8 mouse cellular contexts compared by ENCODE assay signal in genomic region chr9:123923146-123923991, GRCm38 (mm10). TPM values are rescaled to one million over a fixed set of nuclear protein-coding genes. Genes with fewer than 3 reads are reported as not detected.
DNase-seq lines count a peak whose midpoint lies in the region; ATAC-seq lines count a peak whose summit lies in the region.

No protein-coding gene starts in this region.

- H3K4me2 ChIP-seq in forebrain, embryonic 15.5 days (replicated peaks): peak overlapping the region; percentile 80
- H3K4me2 ChIP-seq in liver, embryonic 13.5 days: peak overlapping the region; percentile 95
- H3K4me2 ChIP-seq in neural tube, embryonic 11.5 days (ENCODE audit: low read depth): peak overlapping the region; percentile 80

- H3K27ac ChIP-seq in forebrain, embryonic 15.5 days (replicated peaks): peak overlapping the region; percentile 97
- H3K27ac ChIP-seq in liver, embryonic 13.5 days: peak overlapping the region; percentile 96
- H3K27ac ChIP-seq in neural tube, embryonic 11.5 days (ENCODE audit: low read depth, low read length): 0 out of 2 replicates have a peak overlapping the region, but pooled peaks have one; percentile 8

- no peaks in the 10 kb centered on the region for H3K36me3 ChIP-seq in forebrain, embryonic 15.5 days
- no peaks in the 10 kb centered on the region for H3K36me3 ChIP-seq in liver, embryonic 13.5 days
- no peaks in the 10 kb centered on the region for H3K36me3 ChIP-seq in neural tube, embryonic 11.5 days (ENCODE audit: control insufficient read depth, insufficient read depth, low read length)

- peak; percentile 26 for DNase-seq in ovary, postnatal 36 days (ENCODE audit: low spot score)
- no peak for DNase-seq in ovary, postnatal 10 days (ENCODE audit: low spot score)
- peak; percentile 74 for DNase-seq in c-Kit-positive CD71-positive TER-119-positive erythroid progenitor cells, embryonic 14.5 days (ENCODE audit: low spot score)
- peak; percentile 44 for DNase-seq in liver, embryonic 13.5 days
- peak; percentile 49 for DNase-seq in neural tube, embryonic 11.5 days (ENCODE audit: low spot score)
- DNase-seq in thymus, postnatal 10 days (ENCODE audit: low spot score in 2 of 2): peak; percentile 45 to 47

- 0% methylated on average over 43 of the region's 53 CpGs for WGBS in forebrain, embryonic 15.5 days
- WGBS in liver, embryonic 13.5 days (ENCODE audit: insufficient replicate concordance): under 1% methylated on average over 44 of the region's 53 CpGs
- under 1% methylated on average over 37 of the region's 53 CpGs for WGBS in neural tube, embryonic 11.5 days

- H3K4me1 ChIP-seq in forebrain, embryonic 15.5 days: peaks cover 16% of the 10 kb centered on the region
- H3K4me1 ChIP-seq in liver, embryonic 13.5 days (replicated peaks): peaks cover 45% of the 10 kb centered on the region
- H3K4me1 ChIP-seq in neural tube, embryonic 11.5 days (ENCODE audit: control insufficient read depth, insufficient read depth, low read length): 0 out of 2 replicates have a peak, but pooled peaks cover 3% of the 10 kb centered on the region

- H3K27me3 ChIP-seq in forebrain, embryonic 15.5 days: no peaks in the 10 kb centered on the region
- H3K27me3 ChIP-seq in liver, embryonic 13.5 days: no peaks in the 10 kb centered on the region
- H3K27me3 ChIP-seq in neural tube, embryonic 11.5 days (ENCODE audit: control insufficient read depth, insufficient read depth, low read length): no peaks in the 10 kb centered on the region

- H3K9ac ChIP-seq in forebrain, embryonic 15.5 days (replicated peaks): peak overlapping the region; percentile 51
- H3K9ac ChIP-seq in liver, embryonic 13.5 days: peak overlapping the region; percentile 79
- peak overlapping the region; percentile 47 for H3K9ac ChIP-seq in neural tube, embryonic 11.5 days (ENCODE audit: low read length)

- ATAC-seq in forebrain, embryonic 15.5 days (replicated peaks): peak; percentile 8
- ATAC-seq in inflammation-experienced regulatory T-cells, adult 6 months: peak; percentile 15
- peak; percentile 21 for ATAC-seq in liver, embryonic 13.5 days (ENCODE audit: low read depth)
- ATAC-seq in neural tube, embryonic 11.5 days (ENCODE audit: insufficient read depth, low FRiP score, low TSS enrichment): peak; percentile 0; the same call in 1 of the 2 replicates

- peak overlapping the region; percentile 70 for H3K4me3 ChIP-seq in forebrain, embryonic 15.5 days
- H3K4me3 ChIP-seq in liver, embryonic 13.5 days (replicated peaks): peak overlapping the region; percentile 68
- peak overlapping the region; percentile 31 for H3K4me3 ChIP-seq in neural tube, embryonic 11.5 days (ENCODE audit: low read depth, low read length)

- no peaks in the 10 kb centered on the region for H3K9me3 ChIP-seq in forebrain, embryonic 15.5 days
- H3K9me3 ChIP-seq in liver, embryonic 13.5 days (replicated peaks): peaks cover 3% of the 10 kb centered on the region; the same call in 1 of the 2 replicates
- no peaks in the 10 kb centered on the region for H3K9me3 ChIP-seq in neural tube, embryonic 11.5 days (ENCODE audit: control insufficient read depth, low read length)

RNA-seq across cellular contexts. Expression of gene Ccr1, which starts 45.1 kb away (rescaled TPM):
- polyA plus RNA-seq in forebrain, embryonic 15.5 days (2015; fragmentation: Nextera tagmentation; extraction: Ambion mirVana): 0.47 and 0.50 TPM in 2 replicates
- polyA plus RNA-seq in inflammation-experienced regulatory T-cells, adult 6 months (2017; shearing (Covaris generic)): 1 to 10 TPM in 2 of 3 experiments, under 1 TPM in 1; 0.20 to 3.1 (median 1.7) TPM
- polyA plus RNA-seq in liver, embryonic 13.5 days (2015; fragmentation: Nextera tagmentation; extraction: Ambion mirVana): 1.7 and 1.9 TPM in 2 replicates
- polyA plus RNA-seq in neural tube, embryonic 11.5 days (2014; fragmentation: Nextera tagmentation; extraction: Ambion mirVana): 1.1 and 1.4 TPM in 2 replicates

RNA-seq across cellular contexts. Expression of gene Ccr1l1, which starts 54.8 kb away (rescaled TPM):
- not detected in 2 replicates for polyA plus RNA-seq in forebrain, embryonic 15.5 days (2015; fragmentation: Nextera tagmentation; extraction: Ambion mirVana)
- polyA plus RNA-seq in inflammation-experienced regulatory T-cells, adult 6 months (2017; shearing (Covaris generic)): not detected
- polyA plus RNA-seq in liver, embryonic 13.5 days (2015; fragmentation: Nextera tagmentation; extraction: Ambion mirVana): not detected in 2 replicates
- polyA plus RNA-seq in neural tube, embryonic 11.5 days (2014; fragmentation: Nextera tagmentation; extraction: Ambion mirVana): not detected in 2 replicates

Comparison
In these comparisons a context has a peak if more than half of its experiments do, and no peak if none do; other contexts are left out.
1. H3K27ac ChIP-seq: peak in every context shown above with its lines; median percentile 97 in forebrain, embryonic 15.5 days; 96 in liver, embryonic 13.5 days; 8 in neural tube, embryonic 11.5 days.